Mouse (Mus musculus): ENCODE results near the gene Usp19.

Usp19 gene

DNA sequence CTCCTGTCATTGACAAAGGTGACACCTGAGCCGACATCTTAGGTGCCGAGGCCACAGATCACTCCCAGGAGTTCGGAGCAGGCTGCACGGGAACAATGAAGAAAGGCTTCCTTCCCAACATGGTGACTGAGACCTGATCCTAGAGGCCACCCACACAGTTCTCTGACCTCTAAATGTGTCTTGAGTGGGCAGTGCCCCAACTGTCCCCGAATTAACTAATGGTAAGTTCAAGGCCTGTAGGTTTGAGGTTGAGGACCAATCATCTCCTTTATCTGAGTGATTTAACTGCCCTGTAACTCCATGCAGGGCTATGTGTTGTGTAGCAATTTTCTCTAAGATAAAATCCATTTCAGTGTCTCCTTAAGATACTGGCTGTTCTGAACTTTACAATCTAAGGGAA, 21.0 kb upstream of the Usp19 start:
- DNase-seq (ENCODE audit: low read depth, low spot score) = no peak

DNA sequence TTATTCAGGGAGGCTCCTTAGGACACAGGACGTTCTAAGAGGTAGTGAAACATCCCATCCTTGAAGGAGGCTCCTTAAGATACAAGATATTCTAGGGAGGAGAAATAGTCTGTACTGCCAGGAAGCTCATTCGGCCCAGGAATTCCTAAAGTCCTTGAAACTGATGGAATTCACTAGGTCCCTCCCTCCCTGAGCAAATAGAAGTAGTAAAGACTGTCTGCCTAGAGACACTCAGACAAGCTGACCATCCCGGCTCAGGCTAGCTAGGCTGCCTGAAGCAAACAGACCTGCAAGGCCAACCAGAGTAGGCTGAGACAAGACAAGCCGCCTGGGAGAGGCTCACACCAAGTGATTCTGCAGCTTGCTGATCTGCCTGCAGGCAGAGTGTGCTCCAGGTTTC, 20.6 kb upstream of the Usp19 start:
- DNase-seq (ENCODE audit: low read depth, low spot score) = no peak

DNA sequence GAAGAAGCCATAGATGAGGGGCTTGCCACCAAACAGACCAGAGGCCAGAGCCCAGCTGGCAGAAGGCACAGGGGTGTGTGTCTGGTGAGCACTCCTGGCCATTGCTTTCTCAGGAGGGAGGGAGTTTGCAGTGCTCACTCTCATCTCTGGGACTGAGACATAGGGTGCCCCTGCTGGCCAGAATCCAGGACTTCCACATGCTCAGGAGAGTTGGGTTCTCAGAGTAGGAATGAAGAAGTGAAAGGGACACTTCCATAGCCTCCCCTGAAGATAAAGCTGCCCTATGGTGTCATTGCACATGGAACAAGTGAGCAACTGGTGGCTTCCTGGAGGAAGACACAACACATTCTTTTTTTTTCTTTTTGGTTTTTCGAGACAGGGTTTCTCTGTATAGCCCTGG, 15.9 kb upstream of the Usp19 start:
- DNase-seq (ENCODE audit: low read depth, low spot score) = no peak

DNA sequence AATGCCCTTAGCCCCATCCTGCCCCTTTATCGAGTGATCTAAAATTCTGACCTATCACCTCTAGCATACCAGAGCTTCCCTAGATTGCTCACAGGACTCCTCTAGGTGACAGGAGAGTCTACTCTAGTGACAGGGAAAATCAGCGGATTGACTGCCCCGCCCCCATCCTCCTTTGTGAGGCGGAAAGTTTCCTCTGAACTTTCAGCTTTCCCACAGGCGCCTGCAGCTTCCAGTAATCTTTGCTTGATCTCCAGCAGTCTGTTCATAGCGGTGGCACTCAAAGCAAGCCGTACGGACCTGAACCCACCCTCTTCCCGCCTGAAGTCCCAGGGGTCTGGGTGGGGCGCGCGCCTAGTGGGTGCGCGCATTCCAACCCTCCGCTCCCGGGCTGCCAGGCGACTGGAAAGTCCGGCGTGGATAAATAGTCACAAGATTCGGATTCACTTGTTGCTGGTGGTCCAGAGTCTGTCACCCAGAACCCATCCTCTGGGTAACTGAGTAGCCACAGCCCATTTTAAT, 11.7 kb upstream of the Usp19 start:
- no peak for DNase-seq (ENCODE audit: low read depth, low spot score)

DNA sequence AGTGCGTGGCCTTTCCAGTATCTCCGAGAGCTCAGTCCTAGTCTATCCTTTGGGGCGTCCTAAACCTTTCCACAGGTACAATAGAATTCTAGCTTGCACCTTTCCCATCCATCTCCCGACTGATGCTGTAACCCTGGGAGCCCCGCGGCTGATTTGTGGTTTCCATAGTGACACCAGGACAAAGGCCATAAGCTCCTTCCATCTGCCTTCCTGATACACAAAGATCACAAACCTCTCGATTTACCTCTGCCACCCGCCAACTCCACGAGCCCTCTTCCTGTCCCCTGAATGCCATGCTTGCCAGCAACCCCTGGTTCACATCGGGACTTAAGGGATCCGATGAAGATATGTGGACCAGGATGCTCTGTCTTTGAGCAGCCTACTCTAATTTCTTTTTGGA, 11.2 kb upstream of the Usp19 start:
- DNase-seq (ENCODE audit: low read depth, low spot score) = no peak

DNA sequence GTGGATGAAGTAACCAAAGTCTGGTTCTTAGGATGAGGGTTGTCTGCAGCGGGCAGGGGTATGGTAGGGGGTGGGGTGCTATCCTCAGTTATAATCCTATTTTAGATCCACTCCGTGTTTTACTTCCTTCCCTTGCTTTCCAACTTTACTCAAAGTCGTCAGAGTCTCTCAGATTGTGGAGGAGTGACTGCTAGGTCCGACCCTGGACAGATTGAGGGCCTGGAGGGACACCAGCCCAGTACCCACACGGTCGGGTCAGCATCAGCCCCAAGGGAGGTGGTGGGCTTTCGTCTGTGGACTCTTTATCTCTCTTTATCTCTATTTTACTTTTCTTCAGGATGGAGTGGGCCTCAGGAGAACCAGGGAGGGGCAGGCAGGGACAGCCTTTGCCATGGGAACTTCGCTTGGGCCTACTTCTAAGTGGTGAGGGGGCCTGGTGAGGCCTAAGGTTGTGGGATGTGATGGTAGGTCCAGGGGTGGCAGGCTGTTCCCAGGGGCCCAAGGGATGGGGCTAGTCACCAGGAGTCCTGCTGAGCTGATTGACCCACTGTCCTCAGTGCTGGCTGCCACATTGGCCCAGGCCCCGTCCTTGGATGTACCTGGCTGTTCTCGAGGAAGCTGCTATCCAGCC, 10.6 kb upstream of the Usp19 start, which contains the start of gene Lamb2:
Lamb2 (plus strand) TSS at position 16 of the 631 bp plus-strand sequence.
- DNase-seq (ENCODE audit: low read depth, low spot score) = no peak

DNA sequence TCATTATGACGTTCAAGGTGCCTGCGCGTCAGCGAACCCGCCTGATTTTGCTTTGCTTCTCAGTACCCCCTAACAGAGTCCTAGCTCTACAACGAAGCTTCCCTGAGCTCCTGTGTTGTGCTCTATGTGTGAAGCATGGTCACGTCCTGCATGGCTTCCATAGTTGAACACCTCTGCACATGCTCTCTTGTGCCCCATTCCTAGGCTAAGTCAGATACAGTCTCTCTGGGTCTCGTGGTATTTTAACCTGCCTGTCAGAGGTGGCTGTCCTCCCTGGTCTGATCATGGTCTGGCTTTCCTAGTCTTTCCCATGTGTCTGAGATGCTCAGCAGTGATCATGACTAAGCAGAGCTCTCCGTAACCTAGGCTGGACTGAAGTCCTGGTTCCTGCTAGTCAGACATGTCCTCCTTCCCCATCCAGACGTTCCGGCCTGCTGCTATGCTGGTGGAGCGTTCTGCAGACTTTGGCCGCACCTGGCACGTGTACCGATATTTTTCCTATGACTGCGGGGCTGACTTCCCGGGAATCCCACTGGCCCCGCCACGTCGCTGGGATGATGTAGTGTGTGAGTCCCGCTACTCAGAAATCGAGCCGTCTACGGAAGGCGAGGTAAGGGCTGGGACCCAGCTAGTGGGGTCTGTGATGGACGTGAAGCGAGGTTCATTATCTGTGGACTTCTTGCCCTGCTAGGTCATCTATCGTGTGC, 9.4 kb upstream of the Usp19 start:
- DNase-seq (ENCODE audit: low read depth, low spot score) = no peak

DNA sequence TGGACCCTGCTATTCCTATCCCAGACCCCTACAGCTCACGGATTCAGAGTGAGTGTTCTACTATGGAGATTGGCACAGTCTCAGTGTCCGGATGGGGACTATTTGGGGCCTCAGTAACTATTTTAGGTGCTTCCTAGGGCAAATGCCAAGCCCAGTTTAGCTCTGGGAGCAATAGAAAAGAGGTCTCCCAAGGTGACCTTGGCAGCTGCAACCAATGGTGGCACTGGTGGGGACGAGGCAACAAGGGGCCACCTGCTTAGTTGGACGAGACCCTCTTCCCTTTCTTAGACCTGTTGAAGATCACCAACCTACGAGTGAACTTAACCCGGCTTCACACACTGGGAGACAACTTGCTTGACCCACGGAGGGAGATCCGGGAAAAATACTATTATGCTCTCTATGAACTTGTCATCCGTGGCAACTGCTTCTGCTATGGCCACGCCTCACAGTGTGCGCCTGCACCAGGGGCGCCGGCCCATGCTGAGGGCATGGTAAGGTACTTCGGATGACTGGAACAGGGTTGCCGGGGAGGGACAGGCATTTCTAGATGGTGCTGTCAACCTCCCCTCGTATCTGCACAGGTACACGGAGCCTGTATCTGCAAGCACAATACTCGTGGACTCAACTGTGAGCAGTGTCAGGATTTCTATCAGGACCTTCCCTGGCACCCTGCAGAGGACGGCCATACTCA, 8.7 kb upstream of the Usp19 start:
- no peak for DNase-seq (ENCODE audit: low read depth, low spot score)

DNA sequence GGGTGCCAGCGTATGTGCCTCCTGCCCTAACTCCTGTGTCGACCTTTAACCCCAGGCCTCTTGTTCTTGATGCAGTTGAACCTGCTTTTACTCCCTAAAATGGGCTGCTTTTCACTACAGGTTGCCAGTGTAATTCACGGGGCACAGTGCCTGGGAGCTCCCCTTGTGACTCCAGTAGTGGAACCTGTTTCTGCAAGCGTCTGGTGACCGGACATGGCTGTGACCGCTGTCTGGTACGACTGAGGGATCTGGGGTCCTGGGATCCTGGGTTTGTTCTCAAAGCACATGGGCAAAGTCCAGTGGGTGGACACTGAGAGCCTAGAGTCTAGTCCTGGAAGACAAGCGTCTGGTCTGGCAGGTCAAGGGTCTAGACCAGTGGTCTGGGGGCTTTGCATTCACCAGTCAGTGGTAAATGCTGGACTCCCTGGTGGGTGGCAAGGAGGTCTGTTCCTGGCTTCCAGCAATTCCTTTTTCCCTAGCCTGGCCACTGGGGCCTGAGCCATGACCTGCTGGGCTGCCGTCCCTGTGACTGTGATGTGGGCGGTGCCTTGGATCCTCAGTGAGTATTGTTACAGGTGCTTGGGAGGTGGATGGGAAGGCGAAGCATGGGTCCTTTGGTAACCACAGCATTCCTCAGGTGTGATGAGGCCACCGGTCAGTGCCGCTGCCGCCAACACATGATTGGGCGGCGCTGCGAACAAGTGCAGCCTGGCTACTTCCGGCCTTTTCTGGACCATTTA, 7.2 kb upstream of the Usp19 start:
- no peak for DNase-seq (ENCODE audit: low read depth, low spot score)

DNA sequence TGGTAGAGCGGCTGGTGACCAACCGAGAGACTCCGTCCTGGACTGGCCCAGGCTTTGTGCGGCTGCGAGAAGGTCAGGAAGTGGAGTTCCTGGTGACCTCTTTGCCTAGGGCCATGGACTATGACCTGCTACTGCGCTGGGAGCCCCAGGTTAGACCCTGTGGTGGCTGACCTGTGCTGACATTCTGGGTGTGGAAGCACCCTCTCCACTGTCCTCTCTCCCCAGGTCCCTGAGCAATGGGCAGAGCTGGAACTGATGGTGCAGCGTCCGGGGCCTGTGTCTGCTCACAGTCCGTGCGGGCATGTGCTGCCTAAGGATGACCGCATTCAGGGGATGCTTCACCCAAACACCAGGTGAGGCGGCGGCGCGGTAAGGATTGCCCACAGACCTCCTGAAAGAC, 6.4 kb upstream of the Usp19 start:
- no peak for DNase-seq (ENCODE audit: low read depth, low spot score)

DNA sequence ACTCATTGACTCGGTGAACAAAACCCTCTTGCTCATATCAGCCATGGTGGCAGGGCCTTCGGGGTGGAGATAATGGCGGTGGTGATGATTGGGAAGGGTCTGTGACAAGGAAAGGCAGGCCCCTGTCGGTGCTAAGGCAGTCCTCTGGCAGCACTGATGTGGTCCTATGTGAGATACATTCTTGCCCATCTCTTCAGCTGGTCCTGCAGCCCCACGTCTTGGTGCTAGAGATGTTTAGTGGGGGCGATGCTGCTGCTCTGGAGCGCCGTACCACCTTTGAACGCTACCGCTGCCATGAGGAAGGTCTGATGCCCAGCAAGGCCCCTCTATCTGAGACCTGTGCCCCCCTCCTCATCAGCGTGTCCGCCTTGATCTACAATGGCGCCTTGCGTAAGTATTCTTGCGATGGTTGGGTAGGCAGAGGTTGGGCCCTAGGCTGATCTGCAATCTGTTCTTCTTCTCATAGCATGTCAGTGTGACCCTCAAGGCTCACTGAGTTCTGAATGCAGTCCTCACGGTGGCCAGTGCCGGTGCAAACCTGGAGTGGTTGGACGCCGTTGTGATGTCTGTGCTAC, 5.0 kb upstream of the Usp19 start:
- DNase-seq (ENCODE audit: low read depth, low spot score) = no peak

DNA sequence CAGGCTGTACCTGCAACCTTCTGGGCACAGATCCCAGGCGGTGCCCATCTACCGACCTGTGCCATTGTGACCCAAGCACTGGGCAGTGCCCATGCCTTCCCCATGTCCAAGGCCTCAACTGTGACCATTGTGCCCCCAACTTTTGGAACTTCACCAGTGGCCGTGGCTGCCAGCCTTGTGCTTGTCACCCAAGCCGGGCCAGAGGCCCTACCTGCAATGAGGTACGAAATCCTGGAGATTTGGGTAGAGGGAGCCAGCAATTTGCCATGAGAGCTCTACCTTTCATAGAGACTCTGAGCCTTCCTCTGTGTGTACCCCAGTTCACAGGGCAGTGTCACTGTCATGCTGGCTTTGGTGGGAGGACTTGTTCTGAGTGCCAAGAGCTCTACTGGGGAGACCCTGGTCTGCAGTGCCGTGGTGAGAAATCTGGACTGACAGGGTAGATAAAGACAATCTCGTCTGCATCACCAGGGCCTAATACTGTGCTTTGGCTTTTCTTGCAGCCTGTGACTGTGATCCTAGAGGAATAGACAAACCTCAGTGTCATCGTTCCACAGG, 3.4 kb upstream of the Usp19 start:
- DNase-seq (ENCODE audit: low read depth, low spot score) = no peak

DNA sequence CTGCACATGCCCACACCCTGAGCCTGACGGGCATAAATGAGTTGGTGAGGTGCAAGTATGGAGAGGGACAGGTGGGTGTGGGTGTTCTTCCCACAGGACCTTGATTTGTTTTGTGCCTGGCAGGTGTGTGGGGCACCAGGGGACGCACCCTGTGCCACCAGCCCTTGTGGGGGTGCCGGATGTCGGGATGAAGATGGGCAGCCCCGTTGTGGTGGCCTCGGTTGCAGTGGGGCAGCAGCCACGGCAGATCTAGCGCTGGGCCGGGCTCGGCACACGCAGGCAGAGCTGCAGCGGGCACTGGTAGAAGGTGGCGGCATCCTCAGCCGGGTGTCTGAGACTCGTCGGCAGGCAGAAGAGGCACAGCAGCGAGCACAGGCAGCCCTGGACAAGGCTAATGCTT, 2.0 kb upstream of the Usp19 start:
- no peak for DNase-seq (ENCODE audit: low read depth, low spot score)

DNA sequence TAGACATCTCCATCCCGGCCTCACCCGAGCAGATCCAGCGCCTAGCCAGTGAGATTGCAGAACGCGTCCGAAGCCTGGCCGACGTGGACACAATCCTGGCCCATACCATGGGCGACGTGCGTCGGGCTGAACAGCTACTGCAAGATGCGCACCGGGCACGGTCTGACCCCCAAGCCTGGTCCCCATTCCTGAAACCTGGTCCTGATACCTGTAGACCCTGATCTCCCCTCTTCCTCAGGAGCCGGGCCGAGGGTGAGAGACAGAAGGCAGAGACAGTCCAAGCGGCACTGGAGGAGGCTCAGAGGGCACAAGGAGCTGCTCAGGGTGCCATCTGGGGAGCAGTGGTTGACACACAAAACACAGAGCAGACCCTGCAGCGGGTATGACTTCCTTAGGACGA, 1.2 kb upstream of the Usp19 start:
- DNase-seq (ENCODE audit: low read depth, low spot score) = no peak

DNA sequence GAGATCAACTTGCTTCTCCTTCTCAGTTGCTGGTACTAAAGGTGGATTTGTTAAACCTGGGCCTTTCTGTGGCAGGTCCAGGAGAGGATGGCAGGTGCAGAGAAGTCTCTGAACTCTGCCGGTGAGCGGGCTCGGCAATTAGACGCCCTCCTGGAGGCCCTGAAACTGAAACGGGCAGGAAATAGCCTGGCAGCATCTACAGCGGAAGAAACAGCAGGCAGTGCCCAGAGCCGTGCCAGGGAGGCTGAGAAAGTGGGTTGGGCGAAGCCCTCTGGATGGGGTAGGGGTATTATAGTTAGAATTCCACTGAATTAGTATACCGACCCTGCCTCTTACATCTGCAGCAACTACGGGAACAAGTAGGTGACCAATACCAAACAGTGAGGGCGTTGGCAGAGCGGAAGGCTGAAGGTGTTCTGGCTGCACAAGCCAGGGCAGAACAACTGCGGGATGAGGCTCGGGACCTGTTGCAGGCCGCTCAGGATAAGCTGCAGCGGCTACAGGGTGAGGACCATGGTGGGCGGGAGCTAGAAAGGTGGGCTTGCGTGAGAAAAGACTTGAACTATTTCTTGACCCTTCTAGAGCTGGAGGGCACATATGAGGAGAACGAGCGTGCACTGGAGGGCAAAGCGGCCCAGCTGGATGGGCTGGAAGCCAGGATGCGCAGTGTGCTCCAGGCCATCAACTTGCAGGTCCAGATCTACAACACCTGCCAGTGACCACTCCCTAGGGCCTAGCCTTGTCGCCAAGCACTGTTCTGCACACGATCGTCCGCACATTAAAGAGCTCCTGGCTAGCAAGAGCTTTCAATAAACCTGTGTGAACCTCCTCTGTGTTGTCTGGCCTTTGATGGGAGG, 472 bp upstream of the Usp19 start:
- DNase-seq (ENCODE audit: low read depth, low spot score) = peak; percentile 41

DNA sequence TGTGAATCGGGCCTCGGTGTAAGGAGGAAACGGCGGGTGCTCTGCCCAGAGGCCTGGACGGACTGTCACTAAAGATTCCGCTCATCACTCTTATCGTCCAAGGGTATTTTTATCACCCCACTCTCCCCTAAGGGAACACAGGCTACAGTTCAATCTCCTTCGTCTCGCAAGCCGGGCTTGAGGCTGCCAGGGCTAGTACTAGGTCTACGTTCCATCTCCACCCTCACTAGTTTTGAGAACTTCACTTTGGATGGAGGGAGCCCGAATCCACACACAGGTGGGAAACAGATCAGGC, 831 bp downstream of the Usp19 start:
- DNase-seq (ENCODE audit: low read depth, low spot score) = no peak

DNA sequence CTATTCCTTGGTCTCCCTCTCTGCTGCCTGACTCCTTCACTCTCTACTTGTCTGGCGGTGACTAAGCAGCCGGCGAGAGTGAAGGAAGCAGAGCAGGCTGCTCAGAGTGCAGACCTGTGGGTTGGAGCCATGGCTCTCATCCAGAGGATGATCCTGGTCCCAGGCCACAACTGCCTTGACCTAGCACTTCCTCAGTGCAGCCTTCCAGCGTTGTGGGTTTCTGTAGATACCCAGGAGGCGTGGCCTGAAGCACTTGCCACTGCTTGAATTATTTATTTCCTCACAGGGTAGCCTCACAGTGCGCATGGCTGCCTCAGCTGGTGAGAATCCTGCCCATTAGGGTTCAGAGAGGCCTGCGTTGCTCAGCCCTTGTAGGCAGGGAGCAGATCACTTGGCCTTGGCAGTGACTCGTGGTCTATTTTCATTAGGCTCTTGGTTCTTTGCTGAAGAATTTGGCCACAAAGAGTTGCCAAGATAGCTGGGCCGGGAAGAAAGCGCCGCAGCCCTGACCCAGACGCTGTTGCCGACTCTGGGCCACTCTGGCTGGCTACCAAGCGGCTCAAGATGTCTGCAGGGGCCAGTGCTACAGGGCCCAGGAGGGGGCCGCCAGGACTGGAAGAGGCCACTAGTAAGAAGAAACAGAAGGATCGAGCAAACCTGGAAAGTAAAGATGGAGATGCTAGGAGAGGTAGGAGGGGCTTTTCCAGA, 1.8 kb downstream of the Usp19 start:
- peak; percentile 21 for DNase-seq (ENCODE audit: low read depth, low spot score)

DNA sequence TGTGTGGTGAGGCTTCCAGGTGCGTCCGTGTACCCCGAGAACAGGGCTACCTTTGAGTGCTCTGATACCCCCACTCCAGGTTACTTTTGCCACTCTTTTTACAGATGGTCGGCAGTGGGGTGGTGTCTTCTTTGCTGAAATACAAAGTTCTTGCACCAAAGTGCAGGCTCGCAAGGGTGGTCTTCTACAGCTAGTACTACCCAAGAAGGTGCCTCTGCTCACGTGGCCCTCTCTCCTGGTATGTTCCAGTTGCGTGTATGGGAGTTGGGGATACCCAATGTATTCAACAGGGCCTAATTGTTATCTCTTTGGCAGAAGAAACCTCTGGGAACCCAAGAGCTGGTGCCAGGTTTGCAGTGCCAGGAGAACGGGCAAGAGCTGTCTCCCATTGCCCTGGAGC, 2.8 kb downstream of the Usp19 start:
- DNase-seq (ENCODE audit: low read depth, low spot score) = no peak

DNA sequence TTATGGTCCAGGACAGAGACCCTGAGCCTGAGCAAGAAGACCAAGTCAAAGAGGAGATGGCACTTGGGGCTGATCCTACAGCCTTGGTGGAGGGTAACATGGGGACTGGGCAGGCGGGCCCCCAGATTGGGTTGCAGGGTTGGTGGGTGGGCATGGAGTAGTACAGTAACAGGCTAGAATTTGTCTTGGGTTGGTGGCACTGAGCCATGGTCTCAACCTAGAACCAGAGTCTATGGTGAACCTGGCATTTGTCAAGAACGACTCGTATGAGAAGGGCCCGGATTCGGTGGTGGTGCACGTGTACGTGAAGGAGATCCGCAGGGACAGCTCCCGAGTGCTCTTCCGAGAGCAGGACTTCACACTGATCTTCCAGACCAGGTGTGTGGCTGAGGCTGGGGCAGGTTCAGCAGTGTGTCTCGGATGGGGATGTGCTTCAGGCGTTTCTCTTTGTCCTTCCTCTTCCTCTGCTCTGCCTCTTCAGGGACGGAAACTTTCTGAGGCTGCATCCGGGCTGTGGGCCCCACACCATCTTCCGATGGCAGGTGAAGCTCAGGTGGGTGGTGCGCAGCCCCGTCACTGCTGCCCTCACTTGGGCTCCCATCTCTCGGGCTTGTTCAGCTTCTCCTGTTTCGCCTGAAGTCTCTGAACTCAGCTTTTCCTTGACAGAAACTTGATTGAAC, 3.9 kb downstream of the Usp19 start:
- DNase-seq (ENCODE audit: low read depth, low spot score) = no peak
